Mouse (Mus musculus) erythroid progenitor cell, adult 5-6 weeks (primary cell): ENCODE results near the gene Dvl2. TPM values are rescaled to one million over a fixed set of nuclear protein-coding genes. Genes with fewer than 3 reads are reported as not detected.
A peak's percentile ranks its signal among the peaks of the same experiment; 100 is the strongest.

Experiments
- ATAC-seq: replicated peaks from 2 replicates; pipeline ENCODE4 v1.8.0; 2016; ENCODE audit warnings: moderate number of reproducible peaks, mild to moderate bottlenecking, moderate TSS enrichment, inconsistent platforms; ENCODE audit not compliant: poor library complexity, low FRiP score, severe bottlenecking
- total RNA-seq, 2 experiments: library from RNA; stranded (forward) in 1 of 2; stranded (reverse) in 1 of 2; fragments of 150-400 nt in 1 of 2; fragments of 186-747, 209-891 nt in 1 of 2; gene quantifications; 2 replicates each; pipeline versions ENCODE4 v1.2.3 to v1.2.4; 2015 to 2017; ENCODE audit warnings: low replicate concordance in 2 of 2

The Dvl2 gene
- total RNA-seq, 2 experiments from 2014 or later, result 0.30 to 2.9 TPM

DNA sequence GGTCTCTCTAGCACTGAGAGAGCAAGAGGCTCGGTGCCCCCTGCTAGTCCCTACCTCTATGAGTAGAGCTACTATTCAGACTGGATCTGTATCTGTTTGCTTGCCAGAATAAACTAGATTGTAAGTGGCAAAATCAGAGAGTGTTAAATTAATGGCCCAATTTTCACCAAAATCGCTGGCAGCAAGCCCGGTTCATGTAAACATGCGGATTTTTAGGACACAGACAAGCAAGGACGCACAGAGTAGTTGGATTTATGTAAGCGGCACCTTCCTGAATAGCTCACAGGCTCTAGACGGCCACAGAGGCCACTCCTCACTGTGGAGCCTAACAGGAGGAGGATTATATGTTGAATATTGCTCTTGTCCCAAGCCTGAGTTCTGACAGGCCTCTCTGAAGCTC is 52.8 kb downstream of the Dvl2 start:
- ATAC-seq, result no peak

DNA sequence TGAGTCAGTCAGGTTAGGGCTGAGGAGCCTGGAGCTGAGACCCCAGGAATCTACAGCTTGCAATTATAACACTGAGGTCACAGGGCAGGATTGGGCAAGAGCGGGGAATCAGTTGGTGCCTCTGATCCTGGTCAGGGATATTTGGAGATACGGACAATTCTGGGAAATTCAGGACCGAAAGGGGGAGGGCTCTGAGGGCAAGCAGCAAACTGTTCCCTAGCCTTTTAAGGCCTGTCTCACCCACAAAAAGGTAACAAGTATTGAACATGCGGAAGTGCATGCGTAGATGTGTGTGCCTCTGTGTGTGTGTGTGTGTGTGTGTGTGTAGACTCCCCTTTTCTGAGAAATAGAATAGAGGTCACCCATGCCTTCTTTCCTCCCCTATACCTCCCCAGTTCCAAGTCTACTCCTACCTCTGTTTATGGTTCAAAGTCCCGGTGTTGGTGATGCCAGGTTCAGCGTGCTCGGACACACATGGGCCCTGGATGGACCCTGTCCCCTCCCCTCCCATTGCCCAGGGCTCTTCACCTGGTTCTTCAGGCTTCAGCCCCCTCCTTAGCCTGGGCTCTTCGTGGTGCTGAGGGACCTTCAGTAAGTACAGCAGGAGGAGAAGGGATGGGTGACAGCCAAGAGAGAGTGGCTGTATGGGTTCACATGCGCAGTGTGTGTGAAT is 53.6 kb downstream of the Dvl2 start, which contains the start of gene Asgr1:
Gene Asgr1 (plus strand): TSS at position 188 of the 673 bp plus-strand sequence.
- ATAC-seq, result no peak

DNA sequence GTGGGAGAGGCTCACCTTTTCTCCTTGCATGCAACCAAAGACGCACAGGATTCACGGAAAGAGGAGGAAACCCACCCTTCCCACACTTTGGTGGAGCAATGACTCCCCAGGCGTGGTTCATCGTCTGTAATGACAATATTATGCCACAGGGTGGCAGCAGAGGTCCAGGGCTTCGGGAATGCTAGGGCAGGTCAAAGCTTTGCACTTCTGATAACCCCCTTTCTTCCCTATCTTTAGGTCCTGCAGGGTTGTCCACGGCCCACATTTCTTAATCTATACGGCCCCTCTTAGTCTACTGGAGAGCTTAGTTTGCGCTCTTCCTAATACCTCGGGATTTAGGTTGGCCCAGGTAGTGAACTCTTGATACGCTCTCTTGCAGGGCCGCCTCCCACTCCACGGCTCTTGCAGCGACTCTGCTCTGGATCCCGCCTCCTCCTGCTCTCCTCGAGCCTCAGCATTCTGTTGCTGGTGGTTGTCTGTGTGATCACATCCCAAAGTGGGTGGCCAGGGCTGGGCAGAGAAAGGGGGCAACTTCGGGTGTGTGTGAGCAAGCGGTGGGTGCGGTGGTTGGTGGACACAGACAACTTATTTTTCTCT is 55.3 kb downstream of the Dvl2 start:
- ATAC-seq, result peak; percentile 73

DNA sequence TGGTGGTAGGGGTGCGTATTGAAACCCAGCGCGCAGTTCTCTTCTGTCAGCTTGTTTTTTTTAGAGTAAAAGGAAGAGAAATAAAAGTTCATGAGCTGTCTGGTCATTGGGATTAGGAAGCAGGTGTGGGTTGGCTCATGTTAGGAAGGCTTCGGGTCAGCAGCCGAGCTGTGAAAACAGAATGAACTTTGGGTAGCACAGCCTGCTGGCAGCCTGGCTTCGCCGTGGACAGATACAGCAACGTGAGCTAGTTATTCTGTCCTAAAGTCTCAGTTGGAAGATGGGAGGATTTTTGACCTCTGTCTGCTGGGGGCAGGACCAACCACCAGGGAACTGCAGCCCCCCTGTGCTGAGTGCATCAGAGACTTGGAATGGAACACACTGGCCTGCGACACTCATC is 57.4 kb downstream of the Dvl2 start:
- ATAC-seq, result no peak

DNA sequence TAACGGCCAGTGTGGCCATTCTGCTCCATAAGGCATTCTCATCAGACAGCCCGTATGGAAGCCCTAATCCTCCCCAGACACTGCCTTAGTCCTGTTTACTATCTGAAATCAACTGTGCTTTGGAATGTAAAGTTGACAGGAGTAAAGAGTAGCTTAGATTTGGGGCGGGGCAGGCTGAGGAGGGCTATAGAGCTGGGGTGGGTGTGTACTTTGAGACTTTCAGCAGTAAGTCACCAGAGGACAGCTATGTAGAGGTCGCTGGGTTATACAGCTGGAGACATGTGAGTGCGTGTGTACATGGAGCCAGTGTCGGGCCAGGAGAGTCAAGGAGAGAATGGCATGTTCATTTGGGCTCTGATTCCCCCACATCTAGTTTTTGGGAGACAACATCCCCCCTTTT is 59.5 kb downstream of the Dvl2 start:
- ATAC-seq, result no peak

Other genes starting within 250 kb of the Dvl2 start
Only the 30 nearest of the 39 such genes appear.
- gene Chrnb1, start 204.7 kb upstream of the Dvl2 start, total RNA-seq (2015; ENCODE audit: low replicate concordance), result not detected in 2 replicates
- gene Chrnb1, start 204.7 kb upstream of the Dvl2 start, total RNA-seq (2017; ENCODE audit: low replicate concordance), result 0.77 TPM in 1 of 2 replicates, not detected in the other
- gene Fgf11, start 198.7 kb upstream of the Dvl2 start, total RNA-seq (2015; ENCODE audit: low replicate concordance), result not detected in 2 replicates
- gene Fgf11, start 198.7 kb upstream of the Dvl2 start, total RNA-seq (2017; ENCODE audit: low replicate concordance), result not detected in 2 replicates
- not detected in 2 replicates for gene Tmem102, start 195.0 kb upstream of the Dvl2 start, total RNA-seq (2015; ENCODE audit: low replicate concordance)
- gene Tmem102, start 195.0 kb upstream of the Dvl2 start, total RNA-seq (2017; ENCODE audit: low replicate concordance), result not detected in 2 replicates
- gene Gm39566, start 185.3 kb upstream of the Dvl2 start, total RNA-seq (2015; ENCODE audit: low replicate concordance), result not detected in 2 replicates
- not detected in 2 replicates for gene Gm39566, start 185.3 kb upstream of the Dvl2 start, total RNA-seq (2017; ENCODE audit: low replicate concordance)
- gene Spem2, start 182.1 kb upstream of the Dvl2 start, total RNA-seq (2015; ENCODE audit: low replicate concordance), result not detected in 2 replicates
- not detected in 2 replicates for gene Spem2, start 182.1 kb upstream of the Dvl2 start, total RNA-seq (2017; ENCODE audit: low replicate concordance)
- gene Spem1, start 178.4 kb upstream of the Dvl2 start, total RNA-seq (2015; ENCODE audit: low replicate concordance), result not detected in 2 replicates
- gene Spem1, start 178.4 kb upstream of the Dvl2 start, total RNA-seq (2017; ENCODE audit: low replicate concordance), result not detected in 2 replicates
- 0.72 and 0.84 TPM in 2 replicates for gene Nlgn2, start 162.8 kb upstream of the Dvl2 start, total RNA-seq (2015; ENCODE audit: low replicate concordance)
- gene Nlgn2, start 162.8 kb upstream of the Dvl2 start, total RNA-seq (2017; ENCODE audit: low replicate concordance), result 0.08 and 0.26 TPM in 2 replicates
- 258 and 276 TPM in 2 replicates for gene Tmem256, start 162.1 kb upstream of the Dvl2 start, total RNA-seq (2015; ENCODE audit: low replicate concordance)
- gene Tmem256, start 162.1 kb upstream of the Dvl2 start, total RNA-seq (2017; ENCODE audit: low replicate concordance), result 123 and 303 TPM in 2 replicates
- 24.9 and 26.0 TPM in 2 replicates for gene Plscr3, start 154.2 kb upstream of the Dvl2 start, total RNA-seq (2015; ENCODE audit: low replicate concordance)
- gene Plscr3, start 154.2 kb upstream of the Dvl2 start, total RNA-seq (2017; ENCODE audit: low replicate concordance), result 15.1 and 27.7 TPM in 2 replicates
- 5.9 and 6.8 TPM in 2 replicates for gene Tnk1, start 141.9 kb upstream of the Dvl2 start, total RNA-seq (2015; ENCODE audit: low replicate concordance)
- 7.3 and 8.1 TPM in 2 replicates for gene Tnk1, start 141.9 kb upstream of the Dvl2 start, total RNA-seq (2017; ENCODE audit: low replicate concordance)
- not detected in 2 replicates for gene Tmem95, start 122.6 kb upstream of the Dvl2 start, total RNA-seq (2015; ENCODE audit: low replicate concordance)
- not detected in 2 replicates for gene Tmem95, start 122.6 kb upstream of the Dvl2 start, total RNA-seq (2017; ENCODE audit: low replicate concordance)
- 0.72 and 0.84 TPM in 2 replicates for gene Kctd11, start 119.2 kb upstream of the Dvl2 start, total RNA-seq (2015; ENCODE audit: low replicate concordance)
- gene Kctd11, start 119.2 kb upstream of the Dvl2 start, total RNA-seq (2017; ENCODE audit: low replicate concordance), result 0.13 TPM in 1 of 2 replicates, not detected in the other
- 9.4 and 12.6 TPM in 2 replicates for gene Acap1, start 105.1 kb upstream of the Dvl2 start, total RNA-seq (2015; ENCODE audit: low replicate concordance)
- 8.5 and 11.6 TPM in 2 replicates for gene Acap1, start 105.1 kb upstream of the Dvl2 start, total RNA-seq (2017; ENCODE audit: low replicate concordance)
- gene 2810408A11Rik, start 99.6 kb upstream of the Dvl2 start, total RNA-seq (2015; ENCODE audit: low replicate concordance), result 2.5 TPM in 1 of 2 replicates, not detected in the other
- gene 2810408A11Rik, start 99.6 kb upstream of the Dvl2 start, total RNA-seq (2017; ENCODE audit: low replicate concordance), result 0.51 TPM in 1 of 2 replicates, not detected in the other
- gene Neurl4, start 99.5 kb upstream of the Dvl2 start, total RNA-seq (2015; ENCODE audit: low replicate concordance), result 8.6 and 8.8 TPM in 2 replicates
- 23.2 and 59.7 TPM in 2 replicates for gene Neurl4, start 99.5 kb upstream of the Dvl2 start, total RNA-seq (2017; ENCODE audit: low replicate concordance)
- gene Gps2, start 86.7 kb upstream of the Dvl2 start, total RNA-seq (2015; ENCODE audit: low replicate concordance), result 268 and 359 TPM in 2 replicates
- 130 and 161 TPM in 2 replicates for gene Gps2, start 86.7 kb upstream of the Dvl2 start, total RNA-seq (2017; ENCODE audit: low replicate concordance)
- 394 and 471 TPM in 2 replicates for gene Eif5a, start 78.6 kb upstream of the Dvl2 start, total RNA-seq (2015; ENCODE audit: low replicate concordance)
- gene Eif5a, start 78.6 kb upstream of the Dvl2 start, total RNA-seq (2017; ENCODE audit: low replicate concordance), result 246 and 254 TPM in 2 replicates
- not detected in 2 replicates for gene Ybx2, start 64.8 kb upstream of the Dvl2 start, total RNA-seq (2015; ENCODE audit: low replicate concordance)
- gene Ybx2, start 64.8 kb upstream of the Dvl2 start, total RNA-seq (2017; ENCODE audit: low replicate concordance), result 3.9 TPM in 1 of 2 replicates, not detected in the other
- 94.7 and 103 TPM in 2 replicates for gene Slc2a4, start 52.4 kb upstream of the Dvl2 start, total RNA-seq (2015; ENCODE audit: low replicate concordance)
- gene Slc2a4, start 52.4 kb upstream of the Dvl2 start, total RNA-seq (2017; ENCODE audit: low replicate concordance), result 246 and 613 TPM in 2 replicates
- gene Cldn7, start 35.8 kb upstream of the Dvl2 start, total RNA-seq (2015; ENCODE audit: low replicate concordance), result not detected in 2 replicates
- gene Cldn7, start 35.8 kb upstream of the Dvl2 start, total RNA-seq (2017; ENCODE audit: low replicate concordance), result not detected in 2 replicates
- 49.4 and 83.4 TPM in 2 replicates for gene Ctdnep1, start 19.4 kb upstream of the Dvl2 start, total RNA-seq (2015; ENCODE audit: low replicate concordance)
- gene Ctdnep1, start 19.4 kb upstream of the Dvl2 start, total RNA-seq (2017; ENCODE audit: low replicate concordance), result 17.1 and 20.9 TPM in 2 replicates
- gene Elp5, start 18.1 kb upstream of the Dvl2 start, total RNA-seq (2015; ENCODE audit: low replicate concordance), result 45.0 and 50.7 TPM in 2 replicates
- gene Elp5, start 18.1 kb upstream of the Dvl2 start, total RNA-seq (2017; ENCODE audit: low replicate concordance), result 25.3 and 45.8 TPM in 2 replicates
- 393 and 394 TPM in 2 replicates for gene Gabarap, start 9.5 kb upstream of the Dvl2 start, total RNA-seq (2015; ENCODE audit: low replicate concordance)
- gene Gabarap, start 9.5 kb upstream of the Dvl2 start, total RNA-seq (2017; ENCODE audit: low replicate concordance), result 161 and 239 TPM in 2 replicates
- gene Phf23, start 4.8 kb upstream of the Dvl2 start, total RNA-seq (2015; ENCODE audit: low replicate concordance), result 18.7 and 21.4 TPM in 2 replicates
- 22.2 and 25.4 TPM in 2 replicates for gene Phf23, start 4.8 kb upstream of the Dvl2 start, total RNA-seq (2017; ENCODE audit: low replicate concordance)
- gene Acadvl, start 14.8 kb downstream of the Dvl2 start, total RNA-seq (2015; ENCODE audit: low replicate concordance), result 24.9 and 52.8 TPM in 2 replicates
- gene Acadvl, start 14.8 kb downstream of the Dvl2 start, total RNA-seq (2017; ENCODE audit: low replicate concordance), result 20.7 and 23.4 TPM in 2 replicates
- gene Dlg4, start 16.3 kb downstream of the Dvl2 start, total RNA-seq (2015; ENCODE audit: low replicate concordance), result not detected in 2 replicates
- 1.1 and 2.7 TPM in 2 replicates for gene Dlg4, start 16.3 kb downstream of the Dvl2 start, total RNA-seq (2017; ENCODE audit: low replicate concordance)
- gene Asgr1, start 53.5 kb downstream of the Dvl2 start, total RNA-seq (2015; ENCODE audit: low replicate concordance), result not detected in 2 replicates
- gene Asgr1, start 53.5 kb downstream of the Dvl2 start, total RNA-seq (2017; ENCODE audit: low replicate concordance), result not detected in 2 replicates
- gene Asgr2, start 92.0 kb downstream of the Dvl2 start, total RNA-seq (2015; ENCODE audit: low replicate concordance), result not detected in 2 replicates
- gene Asgr2, start 92.0 kb downstream of the Dvl2 start, total RNA-seq (2017; ENCODE audit: low replicate concordance), result not detected in 2 replicates
- 4.2 and 5.0 TPM in 2 replicates for gene Mgl2, start 129.7 kb downstream of the Dvl2 start, total RNA-seq (2015; ENCODE audit: low replicate concordance)
- 8.0 and 12.5 TPM in 2 replicates for gene Mgl2, start 129.7 kb downstream of the Dvl2 start, total RNA-seq (2017; ENCODE audit: low replicate concordance)
- gene Clec10a, start 155.6 kb downstream of the Dvl2 start, total RNA-seq (2015; ENCODE audit: low replicate concordance), result 1.3 and 11.2 TPM in 2 replicates
- 0.77 and 2.6 TPM in 2 replicates for gene Clec10a, start 155.6 kb downstream of the Dvl2 start, total RNA-seq (2017; ENCODE audit: low replicate concordance)